Mouse (Mus musculus): ENCODE measurements around the gene Rspo3.

GRCm38 (mm10) chr10:29470454-29470853 is 65.2 kb downstream of the Rspo3 start:
- TF ChIP-seq POLR2A (IDR thresholded peaks at IDR 0.05; ENCODE audit: borderline replicate concordance, extremely low read depth, insufficient read depth, insufficient read length, poor library complexity, severe bottlenecking) = no peak
- TF ChIP-seq CTCF (IDR thresholded peaks at IDR 0.05; ENCODE audit: borderline replicate concordance, extremely low read depth, insufficient read depth, insufficient read length) = no peak
